Mouse (Mus musculus) myocyte (in vitro differentiated cells): ENCODE results near the gene Atp5f1.

Experiments used
- MAX ChIP-seq: IDR thresholded peaks from one replicate; pipeline ENCODE4 v1.6.1; 2011; ENCODE audit warnings: low read depth, mild to moderate bottlenecking, control low read depth
- POLR2A ChIP-seq: IDR thresholded peaks from one replicate; pipeline ENCODE4 v1.6.1; 2011; ENCODE audit warnings: low read depth, mild to moderate bottlenecking, control low read depth, moderate library complexity; ENCODE audit not compliant: insufficient read length
- SRF ChIP-seq: IDR thresholded peaks from one replicate; pipeline ENCODE4 v1.6.1; 2011; ENCODE audit warnings: low read depth; ENCODE audit not compliant: control insufficient read depth, insufficient read length
- TCF12 ChIP-seq: IDR thresholded peaks from one replicate; pipeline ENCODE4 v1.6.1; 2011; ENCODE audit warnings: mild to moderate bottlenecking, control low read depth; ENCODE audit not compliant: poor library complexity, insufficient read depth, severe bottlenecking
- USF1 ChIP-seq: IDR thresholded peaks from one replicate; pipeline ENCODE4 v1.6.1; 2011; ENCODE audit warnings: low read depth, mild to moderate bottlenecking, control low read depth, moderate library complexity

DNA sequence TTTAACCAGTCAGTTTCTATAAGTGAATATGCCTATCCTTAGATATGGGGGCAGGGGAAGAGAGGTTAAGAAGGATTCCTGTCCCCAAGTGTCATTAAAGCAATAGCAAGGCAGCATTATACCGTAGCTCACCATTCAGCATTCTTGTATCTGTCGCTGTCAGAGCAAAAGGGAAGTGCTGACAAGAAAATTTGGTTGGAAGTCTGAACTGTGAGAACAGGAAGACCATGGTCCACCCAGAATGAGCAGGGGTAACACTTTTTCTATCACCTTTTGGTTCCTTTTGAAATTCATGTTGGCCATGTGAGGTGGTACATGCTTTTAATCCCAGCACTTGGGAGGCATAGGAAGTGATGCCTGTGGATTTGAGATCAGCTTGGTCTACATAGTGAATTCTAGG lies 28.8 kb downstream of the Atp5f1 start:
- no peak for TF ChIP-seq POLR2A
- no peak for TF ChIP-seq USF1
- no peak for TF ChIP-seq SRF
- no peak for TF ChIP-seq TCF12
- no peak for TF ChIP-seq MAX
